Mouse (Mus musculus): ENCODE results near the gene Paqr4.

Paqr4 gene

GRCm38 (mm10) chr17:23726758-23727142, 13.9 kb downstream of the Paqr4 start:
- DNase-seq (ENCODE audit: low read depth, low spot score): peak; percentile 70

DNA sequence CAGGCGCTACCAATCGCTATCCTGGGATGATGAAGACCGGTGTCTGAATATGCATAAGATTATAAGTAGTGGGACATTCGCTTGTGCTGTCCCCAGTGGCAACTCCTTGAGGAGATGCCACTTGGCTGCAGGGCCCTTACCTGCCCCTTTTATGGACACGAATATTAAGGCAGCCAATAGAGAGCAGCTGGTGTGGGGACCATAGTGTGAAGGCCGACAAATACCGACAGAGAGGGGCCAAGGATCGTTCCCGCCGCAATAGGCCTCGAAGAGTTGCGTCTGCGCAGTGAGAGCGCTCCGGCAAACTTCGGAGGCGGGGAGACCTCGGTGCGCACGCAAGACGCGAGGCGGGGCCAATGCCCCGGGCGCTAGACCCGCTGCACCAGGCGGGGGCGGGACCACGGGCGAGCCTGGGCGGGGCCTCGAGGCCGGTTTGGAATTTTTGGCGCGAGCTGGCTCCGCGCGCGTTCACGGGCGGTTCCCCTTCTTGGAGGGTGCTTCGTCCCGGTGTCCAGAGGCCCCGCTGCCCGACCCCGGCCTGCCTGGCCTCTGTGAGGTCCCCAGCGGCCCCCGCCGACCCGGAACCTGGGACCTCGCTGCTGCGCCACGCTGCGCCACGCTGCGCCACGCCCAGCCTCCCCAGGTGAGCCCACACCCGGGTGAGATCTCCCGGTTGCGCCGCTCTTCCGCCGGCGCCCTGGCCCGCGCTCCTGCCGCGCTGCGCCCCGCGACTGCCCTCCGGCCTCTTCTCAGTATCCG, 14.5 kb downstream of the Paqr4 start, which contains the start of gene Pkmyt1:
Gene Pkmyt1, plus strand, starts transcription at position 338 of the 759 bp plus-strand sequence.
- peak; percentile 93 for DNase-seq (ENCODE audit: low read depth, low spot score)

DNA sequence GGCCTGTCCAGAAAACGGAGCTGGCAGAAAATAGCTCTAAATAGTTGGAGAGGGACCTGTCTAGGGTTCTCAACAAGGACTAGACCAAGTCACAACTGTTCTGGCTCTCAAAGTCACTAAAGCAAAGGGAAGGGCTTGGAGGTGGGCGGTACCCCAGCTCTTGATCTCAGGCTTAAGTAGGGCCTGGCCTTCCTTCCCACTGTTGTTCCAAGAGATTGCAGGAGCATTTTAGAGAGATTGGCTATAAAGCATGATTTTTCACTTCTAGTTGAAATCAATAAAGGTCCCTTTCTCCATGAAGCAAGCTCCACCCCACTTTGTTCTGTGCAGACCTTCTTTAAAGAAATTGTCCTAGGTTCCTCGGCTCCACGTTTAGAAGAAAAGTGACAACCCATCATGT, 15.2 kb downstream of the Paqr4 start:
- DNase-seq (ENCODE audit: low read depth, low spot score): peak; percentile 26

DNA sequence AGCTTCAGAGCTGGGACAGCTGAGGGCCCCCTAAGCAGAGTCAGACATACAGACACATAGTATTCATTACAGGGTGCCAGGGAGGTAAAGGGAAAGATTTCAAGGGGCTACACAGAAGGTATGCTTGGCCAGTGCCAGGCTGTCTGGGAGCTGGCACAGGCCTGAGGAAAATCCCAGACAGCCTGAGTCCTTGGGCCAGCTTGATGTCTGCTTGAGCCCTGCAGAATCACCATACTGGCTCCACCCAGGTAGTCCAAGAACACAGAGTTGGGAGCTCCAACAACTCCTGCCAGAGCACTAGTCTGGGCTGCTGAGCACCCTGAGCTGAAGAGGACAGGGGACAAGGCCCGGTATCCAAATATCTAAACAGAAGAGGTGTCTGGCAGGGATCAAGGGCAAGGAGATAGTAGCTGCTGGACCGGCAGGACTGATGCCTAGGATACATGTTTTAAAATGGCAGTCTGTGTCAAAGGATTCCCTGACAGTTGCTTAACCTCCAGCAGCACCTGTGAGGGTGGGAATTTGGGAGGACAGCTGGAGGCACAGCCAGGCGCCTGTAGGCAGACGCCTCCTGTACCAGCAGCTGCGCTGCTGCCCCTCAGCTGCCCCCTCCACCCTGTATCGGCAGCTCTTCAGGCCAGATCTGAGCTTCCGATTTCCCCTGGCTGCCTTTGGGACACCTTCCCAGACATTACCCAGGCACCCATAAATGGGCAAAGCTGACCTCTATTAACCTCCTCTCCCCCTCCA, 18.1 kb downstream of the Paqr4 start, which contains the start of gene 1520401A03Rik:
Gene 1520401A03Rik, minus strand, starts transcription at position 408 of the 750 bp plus-strand sequence.
- no peak for DNase-seq (ENCODE audit: low read depth, low spot score)

DNA sequence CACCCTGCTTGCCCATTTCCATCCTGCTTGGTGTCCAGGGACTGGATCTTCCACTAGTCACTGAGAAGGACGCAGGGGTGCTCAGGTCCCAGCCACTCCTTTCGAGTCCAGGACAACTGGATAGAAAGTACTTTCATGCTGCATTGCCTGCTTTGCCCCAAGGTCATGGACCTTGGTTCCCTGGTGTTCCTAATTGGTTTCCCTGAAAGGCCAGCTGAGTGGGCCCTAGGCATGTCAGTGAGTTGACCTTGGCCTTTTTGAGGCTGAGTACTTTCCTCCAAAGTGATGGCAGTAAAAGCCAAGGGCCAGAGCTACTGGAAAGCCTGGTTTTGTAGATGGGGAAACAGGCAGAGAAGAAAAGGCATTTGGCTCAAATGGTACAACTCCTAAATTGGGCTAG, 18.8 kb downstream of the Paqr4 start:
- DNase-seq (ENCODE audit: low read depth, low spot score): no peak

GRCm38 (mm10) chr17:23719455-23719854, 21.2 kb downstream of the Paqr4 start:
- no peak for DNase-seq (ENCODE audit: low read depth, low spot score)

GRCm38 (mm10) chr17:23717003-23717402, 23.7 kb downstream of the Paqr4 start:
- DNase-seq (ENCODE audit: low read depth, low spot score): peak; percentile 22

GRCm38 (mm10) chr17:23706212-23706611, 34.5 kb downstream of the Paqr4 start:
- peak; percentile 77 for DNase-seq (ENCODE audit: low read depth, low spot score)

DNA sequence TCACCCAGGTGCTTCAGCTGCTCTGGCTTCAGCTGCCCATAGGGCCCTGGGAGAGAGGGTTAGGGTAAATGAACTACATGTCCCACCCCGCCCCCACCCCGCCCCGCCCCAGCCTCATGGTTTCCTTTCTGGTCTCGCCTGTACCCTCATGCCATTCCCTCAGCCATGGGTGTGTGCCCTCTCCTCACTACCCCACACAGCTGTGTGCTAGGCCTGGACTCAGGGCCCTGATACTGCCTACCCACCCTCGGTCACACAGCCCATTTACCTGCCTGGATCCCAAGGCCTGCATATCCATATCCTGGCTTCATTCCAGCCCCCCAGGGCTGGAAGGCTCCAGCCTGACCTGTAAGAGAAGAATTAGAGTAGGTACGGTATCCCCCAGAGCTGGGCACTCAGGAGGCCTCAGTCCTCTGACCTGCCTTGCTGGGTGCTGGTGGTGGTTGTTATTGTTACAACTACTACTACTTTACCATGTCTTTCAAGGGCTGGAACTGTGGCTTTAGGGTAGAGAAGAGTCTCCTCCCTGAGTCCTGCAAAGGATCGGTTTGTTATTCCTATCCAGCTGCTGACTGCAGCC, 35.1 kb downstream of the Paqr4 start:
- DNase-seq (ENCODE audit: low read depth, low spot score): no peak

DNA sequence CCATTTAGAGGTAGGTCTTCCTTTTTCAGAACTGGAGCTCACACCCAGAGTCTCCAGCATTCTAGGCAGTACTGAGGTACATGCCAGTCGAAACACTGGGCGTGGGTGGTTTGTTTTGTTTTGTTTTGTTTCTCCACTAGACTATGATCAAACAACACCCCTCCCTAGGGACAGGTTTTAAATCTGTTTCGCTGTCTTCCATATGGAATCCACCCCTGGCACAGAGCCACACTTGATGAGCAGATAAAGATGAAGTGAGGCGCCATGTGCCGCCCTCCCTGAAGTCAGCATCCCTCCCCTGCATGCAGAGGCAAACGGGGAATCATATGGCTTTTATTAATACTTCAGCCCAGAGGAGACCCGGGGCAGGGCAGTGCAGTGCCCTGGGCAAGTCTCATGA, 35.9 kb downstream of the Paqr4 start:
- no peak for DNase-seq (ENCODE audit: low read depth, low spot score)

DNA sequence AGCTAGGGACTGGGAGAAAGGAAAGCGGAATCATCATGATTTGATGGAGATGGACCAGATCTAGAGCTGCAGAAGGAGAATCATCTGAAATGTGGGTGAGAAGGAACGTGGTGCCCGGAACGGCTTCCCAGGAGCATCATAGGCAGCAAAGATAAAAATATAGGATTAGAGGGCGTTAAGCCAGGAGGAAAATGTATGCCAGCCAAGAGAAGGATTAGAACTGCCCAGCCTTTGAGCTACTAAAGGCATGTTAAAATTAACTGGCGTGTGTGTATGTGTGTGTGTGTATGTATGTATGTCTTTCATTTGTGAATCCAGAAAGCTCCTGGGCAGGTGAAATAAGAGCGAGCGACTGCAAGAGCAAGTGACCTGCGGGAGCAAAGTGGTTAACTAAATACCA, 37.4 kb downstream of the Paqr4 start:
- DNase-seq (ENCODE audit: low read depth, low spot score): no peak

- peak; percentile 94 for DNase-seq (ENCODE audit: low read depth, low spot score)
These were observed 40.6 kb downstream of the Paqr4 start for GRCm38 (mm10) chr17:23700079-23700478.

GRCm38 (mm10) chr17:23699131-23700077, 41.3 kb downstream of the Paqr4 start:
- DNase-seq (ENCODE audit: low read depth, low spot score): no peak

DNA sequence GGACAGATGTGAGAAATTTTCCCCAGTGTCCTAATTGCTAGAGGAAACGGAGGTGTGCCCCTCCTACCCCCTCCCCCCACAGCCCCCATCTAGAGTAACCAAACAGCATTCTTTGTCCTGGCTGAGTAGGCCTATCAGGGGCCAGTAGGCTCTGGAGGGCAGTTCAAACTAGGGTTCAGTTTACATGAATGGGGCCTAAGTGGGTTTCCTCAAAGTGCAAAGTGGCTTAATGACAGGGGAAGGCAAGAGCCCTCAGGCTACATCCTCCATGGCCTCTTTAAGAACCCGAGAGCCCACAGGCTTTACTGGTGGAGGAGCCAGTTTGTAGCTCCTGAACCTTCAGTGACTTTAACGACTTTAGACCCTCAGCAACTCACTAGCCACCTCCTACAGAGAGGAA, 44.9 kb downstream of the Paqr4 start:
- DNase-seq (ENCODE audit: low read depth, low spot score): peak; percentile 50

DNA sequence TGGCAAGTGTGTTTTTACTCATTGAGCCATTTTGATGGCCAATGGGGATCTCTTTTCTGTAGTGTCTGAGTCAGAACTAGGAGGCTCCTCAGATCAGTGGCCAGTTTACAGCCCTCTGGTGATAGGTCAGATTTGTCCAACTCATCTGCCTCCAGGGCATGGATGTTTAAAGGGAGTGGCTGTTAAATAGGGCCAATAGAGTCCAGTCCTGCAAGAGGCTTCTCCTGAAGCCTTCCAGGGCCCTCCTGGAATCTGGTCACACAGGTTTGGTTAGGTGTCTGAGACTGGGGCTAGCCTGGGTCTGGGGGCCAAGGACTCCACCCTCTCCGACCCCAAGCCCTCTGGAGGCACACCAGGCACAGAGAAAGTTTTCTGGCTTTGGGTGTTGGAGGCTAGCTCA, 46.2 kb downstream of the Paqr4 start:
- no peak for DNase-seq (ENCODE audit: low read depth, low spot score)

All from ES-CJ7 (cell line).